Mouse (Mus musculus): ENCODE measurements around the gene Uhrf1bp1l.
A peak's percentile ranks its signal among the peaks of the same experiment; 100 is the strongest.
"Not testable (repeated sequence)": the region's sequence is repeated elsewhere in the genome, so short reads cannot be mapped to it uniquely, and the experiment has no call there.

Uhrf1bp1l gene

GRCm38 (mm10) chr10:89744871-89745665 is at the start of gene Uhrf1bp1l:
Gene Uhrf1bp1l (plus strand): TSS chr10:89744991.
- DNase-seq (ENCODE audit: low spot score): peak; percentile 85

- DNase-seq (ENCODE audit: low spot score): no peak
Measured at GRCm38 (mm10) chr10:89695194-89695911, 49.4 kb upstream of the Uhrf1bp1l start.

DNA sequence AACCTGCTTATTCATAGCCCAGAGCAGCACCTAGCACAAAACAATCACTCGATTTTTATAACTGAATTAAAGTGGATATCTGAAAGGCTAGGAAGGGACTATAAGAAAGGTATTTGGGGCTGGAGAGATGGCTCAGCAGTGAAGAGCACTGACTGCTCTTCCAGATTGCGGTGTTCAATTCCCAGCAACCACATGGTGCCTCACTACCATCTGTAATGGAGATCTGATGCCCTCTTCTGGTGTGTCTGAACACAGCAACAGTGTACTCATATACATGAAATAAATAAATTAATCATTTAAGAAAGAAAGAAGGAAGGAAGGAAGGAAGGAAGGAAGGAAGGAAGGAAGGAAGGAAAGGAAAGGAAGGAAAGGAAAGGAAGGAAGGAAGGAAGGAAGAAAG is 48.5 kb upstream of the Uhrf1bp1l start:
- DNase-seq (ENCODE audit: low spot score): not testable (repeated sequence)

- DNase-seq (ENCODE audit: low spot score): no peak
Measured at GRCm38 (mm10) chr10:89697956-89698355, 46.8 kb upstream of the Uhrf1bp1l start.

GRCm38 (mm10) chr10:89703042-89703441 is 41.7 kb upstream of the Uhrf1bp1l start:
- no peak for DNase-seq (ENCODE audit: low spot score)

GRCm38 (mm10) chr10:89707397-89707796 is 37.4 kb upstream of the Uhrf1bp1l start:
- DNase-seq (ENCODE audit: low spot score): no peak

DNA sequence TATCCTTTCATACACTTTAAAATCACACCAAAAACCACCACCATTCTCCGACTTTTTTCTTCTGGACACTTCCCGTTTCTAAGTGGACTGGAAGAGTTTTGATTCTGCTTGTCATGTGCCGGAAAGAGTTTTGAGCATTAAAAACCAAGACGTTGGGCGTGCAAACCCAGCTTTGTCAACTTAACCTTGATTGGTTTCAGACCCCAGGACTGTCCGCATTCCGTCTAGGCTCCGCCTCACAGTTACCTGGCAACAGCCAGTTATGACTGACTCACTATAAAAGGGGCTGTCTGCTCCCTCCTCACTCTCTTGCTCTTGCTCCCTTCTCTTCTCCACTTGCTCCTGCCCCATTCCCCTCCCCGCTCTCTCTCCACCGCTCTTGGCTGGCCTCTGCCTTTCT is 36.1 kb upstream of the Uhrf1bp1l start:
- DNase-seq (ENCODE audit: low spot score): no peak

DNA sequence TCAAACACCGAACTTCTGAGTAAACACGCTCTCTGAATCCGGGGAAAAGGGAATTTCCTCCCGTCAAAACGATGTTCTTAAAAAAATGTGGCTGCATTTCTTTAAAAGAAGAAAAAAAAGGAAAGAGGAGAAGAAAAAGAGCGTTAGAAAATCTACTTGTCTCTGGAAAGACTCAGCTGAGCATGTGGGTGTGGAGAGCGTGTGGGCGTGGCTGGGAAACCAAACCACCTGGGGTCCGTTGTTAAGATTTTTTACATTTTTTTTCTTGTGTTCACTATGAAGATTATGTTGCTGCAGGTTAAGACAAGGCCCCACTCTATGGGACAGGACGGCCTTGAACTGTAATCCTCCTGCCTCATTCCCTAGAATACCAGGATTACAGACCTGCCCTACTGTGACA is 29.9 kb upstream of the Uhrf1bp1l start:
- DNase-seq (ENCODE audit: low spot score): no peak

GRCm38 (mm10) chr10:89720252-89720651 is 24.5 kb upstream of the Uhrf1bp1l start:
- no peak for DNase-seq (ENCODE audit: low spot score)

DNA sequence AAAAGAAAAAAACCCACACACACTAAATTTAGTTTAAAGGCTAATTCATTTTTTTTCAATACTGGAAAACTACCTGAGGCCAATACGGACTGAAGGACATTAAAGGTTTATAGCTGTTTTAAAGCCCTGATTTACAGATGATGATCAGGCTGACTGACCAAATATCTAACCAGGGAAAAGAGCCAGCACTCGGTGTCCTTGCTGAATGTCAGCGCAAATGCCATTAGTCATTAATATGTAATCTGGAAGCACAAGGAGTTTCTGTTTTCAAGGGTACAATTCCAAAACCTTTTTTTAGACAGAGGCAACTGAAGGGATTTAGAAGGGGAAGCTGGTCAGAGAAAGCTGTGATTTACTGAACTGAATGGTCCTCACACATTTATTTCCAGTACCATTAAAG is 24.0 kb upstream of the Uhrf1bp1l start:
- DNase-seq (ENCODE audit: low spot score): no peak

DNA sequence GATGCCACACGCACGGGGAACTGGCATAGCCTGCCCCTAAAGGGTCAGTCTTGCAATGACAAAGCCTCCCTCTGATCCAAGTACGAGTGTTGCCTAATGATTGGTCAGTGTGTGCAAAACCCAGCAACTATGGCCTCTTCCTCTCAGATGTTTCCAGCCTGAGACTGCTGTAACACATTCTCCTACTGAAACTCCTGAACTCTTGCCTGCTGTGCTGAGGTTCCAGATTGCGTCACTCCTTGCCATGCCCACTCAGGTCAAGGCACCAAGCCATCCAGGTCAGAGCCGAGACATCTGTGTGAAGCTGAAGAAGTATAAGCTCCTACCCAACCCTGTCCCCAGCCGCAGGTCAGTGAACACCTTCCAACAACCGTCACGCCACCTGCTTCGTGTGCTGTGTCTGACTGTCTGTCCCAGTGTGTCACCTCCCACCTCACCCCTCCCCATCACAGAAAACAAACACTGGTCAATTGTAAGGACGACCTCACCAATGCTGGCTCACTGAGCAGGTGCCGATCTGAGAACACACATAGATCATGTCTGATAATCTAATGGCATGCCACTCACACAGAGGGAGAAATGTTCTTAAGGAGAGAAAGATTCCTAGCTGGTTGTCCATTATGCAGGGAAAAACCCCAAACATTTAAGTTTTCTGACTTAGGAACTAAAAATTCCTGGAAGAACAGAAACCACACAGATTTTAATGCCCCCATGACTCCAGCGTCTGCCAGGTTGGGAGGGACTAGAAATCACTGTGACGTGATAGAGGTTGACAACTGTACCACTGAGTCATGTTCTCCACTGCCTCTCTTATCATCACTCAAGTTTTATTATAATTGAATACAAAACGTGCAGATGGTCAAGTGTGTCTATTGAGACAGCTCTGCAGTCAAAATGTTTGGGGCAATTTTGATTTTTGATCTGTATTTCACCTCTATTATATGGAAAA is 22.3 kb upstream of the Uhrf1bp1l start:
- no peak for DNase-seq (ENCODE audit: low spot score)

DNA sequence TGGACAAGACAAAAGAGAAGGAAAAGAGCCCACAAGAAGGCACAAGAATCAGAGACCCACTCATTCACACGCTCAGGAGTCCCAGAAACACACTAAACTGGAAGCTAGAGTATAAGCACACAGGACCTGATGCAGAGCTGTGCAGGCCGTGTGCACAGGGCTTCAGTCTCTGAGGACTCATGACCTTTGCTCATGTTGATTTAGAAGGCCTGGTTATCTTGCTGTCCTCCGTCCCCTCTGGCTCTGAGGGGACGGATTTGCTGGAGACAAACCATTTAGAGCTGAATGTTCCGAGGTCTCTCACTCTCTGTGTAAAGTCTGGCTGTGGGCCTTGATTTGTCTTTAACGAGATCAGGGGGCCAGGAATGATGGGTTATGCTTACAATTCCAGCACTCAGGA is 14.4 kb upstream of the Uhrf1bp1l start:
- no peak for DNase-seq (ENCODE audit: low spot score)

DNA sequence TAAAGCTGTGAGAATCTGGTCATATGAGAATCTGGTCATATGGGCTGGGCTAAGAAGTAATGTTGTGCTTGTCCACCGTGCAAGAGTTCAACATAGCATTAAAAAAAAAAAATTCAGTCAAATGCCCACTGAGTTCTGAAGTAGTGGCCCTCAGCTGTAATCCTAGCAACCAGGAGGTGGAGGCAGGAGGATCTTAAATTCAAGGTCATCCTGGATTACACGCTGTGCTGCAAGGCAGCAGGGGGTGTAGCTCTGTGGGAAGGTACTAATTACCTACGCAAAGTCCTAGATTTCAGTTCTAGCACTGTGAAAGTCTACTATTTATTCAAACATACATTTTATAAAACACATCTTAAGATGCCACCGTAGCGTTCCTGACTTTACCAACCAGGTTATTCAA is 13.4 kb upstream of the Uhrf1bp1l start:
- no peak for DNase-seq (ENCODE audit: low spot score)

GRCm38 (mm10) chr10:89732001-89732794 is 12.6 kb upstream of the Uhrf1bp1l start, which contains the start of gene Actr6:
Gene Actr6 (minus strand): TSS chr10:89732295.
- DNase-seq (ENCODE audit: low spot score): peak; percentile 83

GRCm38 (mm10) chr10:89737092-89737491 is 7.7 kb upstream of the Uhrf1bp1l start:
- DNase-seq (ENCODE audit: low spot score): no peak

DNA sequence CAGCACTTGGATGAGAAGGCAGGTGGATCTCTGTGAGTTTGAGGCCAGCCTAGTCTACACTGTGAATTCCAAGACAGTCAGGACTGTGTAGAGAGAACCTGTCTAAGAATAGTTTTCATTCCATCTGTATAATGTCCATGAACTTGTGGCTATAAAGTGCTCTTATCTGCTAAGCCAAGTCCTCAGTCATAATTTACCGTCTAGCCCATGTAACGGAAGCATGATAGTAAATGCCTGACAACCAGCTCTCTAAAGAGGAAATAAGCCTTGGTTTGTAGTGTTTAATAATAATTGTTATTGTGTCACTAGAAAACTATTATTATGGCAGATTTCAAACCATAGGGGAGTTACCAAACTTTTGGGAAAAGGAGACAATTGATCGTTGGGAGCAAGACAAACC is 6.9 kb upstream of the Uhrf1bp1l start:
- DNase-seq (ENCODE audit: low spot score): no peak

GRCm38 (mm10) chr10:89738395-89738794 is 6.4 kb upstream of the Uhrf1bp1l start:
- no peak for DNase-seq (ENCODE audit: low spot score)

DNA sequence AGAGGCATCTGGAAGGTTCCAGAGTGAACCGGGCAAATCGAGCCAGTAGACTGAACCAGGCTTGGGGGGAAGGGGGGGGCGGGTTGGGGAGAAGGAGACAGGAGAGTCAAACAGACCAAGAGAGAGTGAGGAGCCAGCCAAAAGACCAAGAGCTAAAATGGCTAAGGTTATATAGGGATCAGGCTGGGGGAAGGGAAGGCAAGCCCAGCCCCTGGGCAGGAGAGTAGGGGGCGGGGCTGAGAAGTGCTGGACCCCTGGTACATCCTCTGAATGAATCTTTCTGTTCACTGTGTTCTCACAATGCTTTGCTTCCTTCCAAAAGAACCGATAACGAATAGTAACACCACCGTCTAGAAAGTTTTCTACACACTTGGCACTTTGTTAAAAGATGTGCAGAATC is 5.1 kb upstream of the Uhrf1bp1l start:
- DNase-seq (ENCODE audit: low spot score): no peak

DNA sequence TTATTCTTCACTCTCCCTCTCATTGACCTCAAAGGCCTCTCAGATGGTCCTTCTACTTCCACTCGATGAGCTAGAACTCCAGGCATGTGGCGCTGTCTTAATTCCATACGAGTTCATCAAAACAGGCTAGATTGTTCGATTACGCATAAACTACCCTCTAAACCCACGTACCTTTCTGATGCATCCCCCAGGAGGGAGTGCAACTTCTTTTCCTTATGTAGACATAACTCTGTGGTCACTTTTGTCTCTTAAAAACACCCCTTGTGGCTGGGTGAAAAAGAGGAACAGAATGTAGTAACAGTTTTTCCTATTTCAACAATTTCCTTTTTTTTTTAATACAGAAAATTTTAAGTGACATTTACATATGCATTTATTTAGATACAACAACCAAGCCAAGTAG is 3.8 kb upstream of the Uhrf1bp1l start:
- no peak for DNase-seq (ENCODE audit: low spot score)

GRCm38 (mm10) chr10:89743266-89743665 is 1.5 kb upstream of the Uhrf1bp1l start:
- no peak for DNase-seq (ENCODE audit: low spot score)

DNA sequence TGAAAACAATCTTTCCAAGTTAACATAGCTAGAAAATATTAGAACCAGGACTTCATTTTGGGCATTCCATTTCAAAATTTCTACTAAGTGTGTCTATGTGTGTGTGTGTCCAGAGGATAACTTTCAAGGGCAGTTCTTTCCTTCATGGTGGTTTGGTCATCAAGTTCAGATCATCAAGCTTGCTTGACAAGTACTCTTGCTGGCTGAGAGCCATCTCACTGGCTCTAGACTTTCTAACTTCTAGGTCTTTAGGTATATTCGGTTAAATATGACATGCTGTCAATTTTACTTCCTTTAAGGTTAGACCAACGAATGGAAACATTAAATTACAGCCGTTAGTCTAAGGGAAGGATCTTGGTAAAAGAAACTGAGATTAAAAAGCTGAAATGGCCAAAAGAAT is 450 bp upstream of the Uhrf1bp1l start:
- no peak for DNase-seq (ENCODE audit: low spot score)

- DNase-seq (ENCODE audit: low spot score): no peak
Measured at GRCm38 (mm10) chr10:89745666-89746020, 852 bp downstream of the Uhrf1bp1l start.
